Mouse (Mus musculus) C2C12 (cell line): ENCODE results near the gene Hoxb7. TPM values are rescaled to one million over a fixed set of nuclear protein-coding genes. Genes with fewer than 3 reads are reported as not detected.

Source experiments
- H3K27me3 ChIP-seq: one replicate; pipeline ENCODE4 v1.6.1; 2011; ENCODE audit not compliant: control insufficient read depth, insufficient read depth, insufficient read length
- H3K36me3 ChIP-seq: one replicate; pipeline ENCODE4 v1.6.1; 2011; ENCODE audit not compliant: control insufficient read depth, insufficient read depth
- H3K4me3 ChIP-seq: one replicate; pipeline ENCODE4 v1.5.1; 2011; ENCODE audit warnings: mild to moderate bottlenecking, control low read depth; ENCODE audit not compliant: poor library complexity, insufficient read depth, severe bottlenecking
- H3K79me2 ChIP-seq: one replicate; pipeline ENCODE4 v1.6.1; 2011; ENCODE audit not compliant: control insufficient read depth, insufficient read depth
- H3K79me3 ChIP-seq: one replicate; pipeline ENCODE4 v1.6.1; 2011; ENCODE audit warnings: low read depth, control low read depth
- H3ac ChIP-seq: one replicate; pipeline ENCODE3; 2011; ENCODE audit warnings: low read depth; ENCODE audit not compliant: control insufficient read depth, insufficient read length
- CEBPB ChIP-seq: IDR thresholded peaks from one replicate; pipeline ENCODE4 v1.6.1; 2011; ENCODE audit warnings: low read depth, mild to moderate bottlenecking, control low read depth, moderate library complexity
- CTCF ChIP-seq: IDR thresholded peaks from one replicate; pipeline ENCODE4 v1.5.1; 2011; ENCODE audit not compliant: control insufficient read depth, insufficient read depth, insufficient read length
- FOSL1 ChIP-seq: IDR thresholded peaks from one replicate; pipeline ENCODE4 v1.8.0; 2011; ENCODE audit warnings: mild to moderate bottlenecking, low read length; ENCODE audit not compliant: poor library complexity, insufficient read depth, severe bottlenecking
- MAX ChIP-seq: IDR thresholded peaks from one replicate; pipeline ENCODE4 v1.6.1; 2011; ENCODE audit warnings: mild to moderate bottlenecking, control low read depth
- MYOD1 ChIP-seq: IDR thresholded peaks from one replicate; pipeline ENCODE4 v1.6.1; 2011; ENCODE audit warnings: low read depth; ENCODE audit not compliant: control insufficient read depth, insufficient read length
- MYOG ChIP-seq: IDR thresholded peaks from one replicate; pipeline ENCODE4 v1.6.1; 2011; ENCODE audit not compliant: control insufficient read depth, insufficient read length; ENCODE audit errors: extremely low read depth
- USF1 ChIP-seq: IDR thresholded peaks from one replicate; pipeline ENCODE4 v1.6.1; 2011; ENCODE audit warnings: low read depth, mild to moderate bottlenecking, control low read depth, moderate library complexity
- polyA plus RNA-seq: library from polyadenylated mRNA; unstranded; fragments of >200 nt; fragmentation: generic; extraction: Trizol; gene quantifications from one replicate; pipeline ENCODE4 v1.2.1, GENCODE M21; 2012; ENCODE audit warnings: missing spikeins

Gene Hoxb7
- polyA plus RNA-seq, 1 experiment: 0.04 TPM

- TF ChIP-seq CEBPB (no peak), FOSL1 (no peak), MAX (no peak), CTCF (no peak), USF1 (no peak), MYOG (no peak), MYOD1 (no peak)
- Histone ChIP-seq H3K27me3 (peaks cover 74% of the 10 kb centered on the region), H3K4me3 (no peak overlapping the region), H3ac (no peak overlapping the region), H3K79me3 (no peaks in the 10 kb centered on the region), H3K36me3 (no peaks in the 10 kb centered on the region), H3K79me2 (no peaks in the 10 kb centered on the region)
Measured at GRCm38 (mm10) chr11:96255111-96255995, 31.1 kb upstream of the Hoxb7 start.

- Histone ChIP-seq H3K27me3 (peaks cover 73% of the 10 kb centered on the region), H3K79me3 (no peaks in the 10 kb centered on the region), H3K36me3 (no peaks in the 10 kb centered on the region), H3K79me2 (no peaks in the 10 kb centered on the region), H3K4me3 (no peak overlapping the region), H3ac (no peak overlapping the region)
- TF ChIP-seq MAX (no peak), MYOG (no peak), MYOD1 (no peak), CEBPB (no peak), CTCF (no peak), FOSL1 (no peak), USF1 (no peak)
Measured at GRCm38 (mm10) chr11:96255996-96256445, 30.4 kb upstream of the Hoxb7 start.

DNA sequence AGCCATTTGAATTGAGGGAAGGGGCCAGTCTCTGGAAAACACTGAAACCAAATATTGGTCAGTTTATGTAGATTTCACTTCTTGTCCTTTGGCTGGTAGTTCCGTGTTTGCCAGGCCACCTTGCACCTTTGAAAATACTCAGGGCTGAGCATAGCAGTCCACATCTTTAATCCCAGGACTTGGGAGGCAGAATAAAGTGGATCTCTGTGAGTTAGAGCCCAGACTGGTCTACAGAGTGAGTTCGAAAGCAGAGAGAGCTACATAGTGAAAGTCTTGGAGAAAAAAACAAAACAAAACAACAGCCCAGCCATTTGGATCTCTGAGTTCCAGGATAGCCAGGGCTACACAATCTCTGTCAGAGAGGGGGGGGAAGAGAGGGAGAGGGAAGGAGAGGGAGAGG, 29.3 kb upstream of the Hoxb7 start:
- no peaks in the 10 kb centered on the region for H3K36me3 ChIP-seq
- H3K79me2 ChIP-seq: no peaks in the 10 kb centered on the region
- H3ac ChIP-seq: no peak overlapping the region
- peaks cover 71% of the 10 kb centered on the region for H3K27me3 ChIP-seq
- no peak for TF ChIP-seq FOSL1
- TF ChIP-seq CTCF: no peak
- no peak for TF ChIP-seq USF1
- TF ChIP-seq MYOG: no peak
- no peak overlapping the region for H3K4me3 ChIP-seq
- H3K79me3 ChIP-seq: no peaks in the 10 kb centered on the region

DNA sequence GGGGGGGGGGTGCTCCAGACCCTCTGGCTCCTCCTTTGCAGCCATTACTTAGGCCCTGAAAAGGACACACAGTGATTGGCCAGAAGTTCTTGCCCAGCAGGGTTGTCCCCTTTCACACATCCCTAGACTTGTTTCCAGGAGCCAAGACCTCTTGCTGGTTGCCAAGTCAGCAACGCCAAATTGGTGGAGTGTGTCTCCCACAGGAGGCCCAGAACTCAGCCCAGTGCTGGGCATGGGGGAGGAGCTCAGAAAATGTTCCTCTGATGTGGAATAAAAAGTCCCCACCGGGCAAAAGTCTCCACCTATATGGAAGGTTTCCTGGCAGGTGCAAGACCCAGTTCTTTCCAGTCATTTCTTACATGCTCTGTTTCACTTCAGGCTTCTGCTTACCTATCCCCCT, 27.4 kb upstream of the Hoxb7 start:
- H3K27me3 ChIP-seq: peaks cover 71% of the 10 kb centered on the region
- H3K79me3 ChIP-seq: no peaks in the 10 kb centered on the region
- H3K4me3 ChIP-seq: no peak overlapping the region
- no peaks in the 10 kb centered on the region for H3K36me3 ChIP-seq
- no peaks in the 10 kb centered on the region for H3K79me2 ChIP-seq
- H3ac ChIP-seq: no peak overlapping the region
- TF ChIP-seq FOSL1: no peak
- TF ChIP-seq CEBPB: no peak
- TF ChIP-seq MAX: no peak
- no peak for TF ChIP-seq CTCF
- TF ChIP-seq MYOD1: no peak
- no peak for TF ChIP-seq USF1
- TF ChIP-seq MYOG: no peak

GRCm38 (mm10) chr11:96259511-96259910, 26.9 kb upstream of the Hoxb7 start:
- Histone ChIP-seq H3K79me2 (no peaks in the 10 kb centered on the region), H3K27me3 (peaks cover 71% of the 10 kb centered on the region), H3K79me3 (no peaks in the 10 kb centered on the region), H3K36me3 (no peaks in the 10 kb centered on the region), H3K4me3 (no peak overlapping the region), H3ac (no peak overlapping the region)
- TF ChIP-seq CEBPB: no peak
- TF ChIP-seq MYOD1: no peak
- TF ChIP-seq FOSL1: no peak
- TF ChIP-seq USF1: no peak
- TF ChIP-seq MAX: no peak
- TF ChIP-seq CTCF: no peak
- TF ChIP-seq MYOG: no peak

DNA sequence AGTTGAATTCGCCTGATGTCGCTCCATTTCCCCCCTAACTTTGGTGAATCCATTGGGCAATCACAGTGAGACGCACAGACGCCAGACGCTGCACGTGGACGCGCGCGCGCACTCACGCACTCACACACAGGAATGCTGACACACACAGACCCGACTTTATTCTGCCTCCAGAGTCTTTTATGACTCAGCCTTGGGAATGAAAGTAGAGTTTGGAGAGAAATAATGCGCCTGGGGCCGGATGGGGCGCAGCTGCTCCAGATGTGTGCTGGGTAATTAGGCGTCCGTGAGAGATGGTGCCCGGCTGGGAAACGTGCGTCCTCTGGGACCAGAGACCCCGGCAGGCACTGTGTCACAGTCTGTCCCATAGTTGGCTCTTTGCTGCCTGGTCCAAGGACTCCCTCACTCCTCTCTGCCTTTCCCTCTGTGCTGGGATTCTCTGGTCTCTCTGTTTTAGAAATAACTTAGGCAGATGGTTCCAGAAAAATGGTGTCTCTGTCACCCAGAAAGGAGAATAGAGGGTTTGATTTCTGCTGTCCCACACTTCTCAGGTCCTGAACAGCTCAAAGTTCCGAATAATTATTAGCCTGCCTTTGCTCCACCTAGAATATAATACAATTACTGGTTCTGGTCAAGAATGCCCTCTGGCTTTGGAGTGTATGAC, 26.0 kb upstream of the Hoxb7 start:
- Histone ChIP-seq H3K4me3 (no peak overlapping the region), H3K79me3 (no peaks in the 10 kb centered on the region), H3K27me3 (peaks cover 70% of the 10 kb centered on the region), H3ac (no peak overlapping the region), H3K79me2 (no peaks in the 10 kb centered on the region), H3K36me3 (no peaks in the 10 kb centered on the region)
- TF ChIP-seq MAX (peak; percentile 32), FOSL1 (no peak), USF1 (no peak), CTCF (no peak), MYOD1 (no peak), CEBPB (peak; percentile 61)
